Mouse (Mus musculus) embryonic facial prominence, embryonic 13.5 days (tissue): ENCODE results near the gene Kcnmb4. TPM values are rescaled to one million over a fixed set of nuclear protein-coding genes. Genes with fewer than 3 reads are reported as not detected.
A peak's percentile ranks its signal among the peaks of the same experiment; 100 is the strongest.

Source experiments
- ATAC-seq: fragments of 200-750 bp; cut with Nextera tagmentation; 2 replicates; pipeline ENCODE4 v1.8.0; 2017; ENCODE audit warnings: low read depth; ENCODE audit not compliant: insufficient number of reproducible peaks, insufficient read depth, low FRiP score, low TSS enrichment
- H3K27ac ChIP-seq: fragments of 300-500 bp; sonication (generic); 2 replicates; pipeline ENCODE4 v1.5.1; 2015; ENCODE audit warnings: moderate library complexity, mild to moderate bottlenecking, inconsistent platforms
- H3K27me3 ChIP-seq: fragments of 300-500 bp; sonication (generic); 2 replicates; pipeline ENCODE4 v1.6.1; 2015; ENCODE audit warnings: mild to moderate bottlenecking, inconsistent platforms
- H3K36me3 ChIP-seq: fragments of 300-500 bp; sonication (generic); 2 replicates; pipeline ENCODE4 v1.6.1; 2015; ENCODE audit warnings: mild to moderate bottlenecking, inconsistent platforms
- H3K4me1 ChIP-seq: fragments of 300-500 bp; sonication (generic); 2 replicates; pipeline ENCODE4 v1.6.1; 2015; ENCODE audit warnings: inconsistent platforms
- H3K4me2 ChIP-seq: fragments of 300-500 bp; sonication (generic); 2 replicates; pipeline ENCODE4 v1.6.1; 2015; ENCODE audit warnings: moderate library complexity, mild to moderate bottlenecking, inconsistent platforms
- H3K4me3 ChIP-seq: fragments of 300-500 bp; sonication (generic); 2 replicates; pipeline ENCODE4 v1.5.1; 2015; ENCODE audit warnings: mild to moderate bottlenecking, inconsistent platforms
- H3K9ac ChIP-seq: fragments of 300-500 bp; sonication (generic); 2 replicates; pipeline ENCODE4 v1.6.1; 2015; ENCODE audit warnings: mild to moderate bottlenecking, inconsistent platforms
- H3K9me3 ChIP-seq: fragments of 300-500 bp; sonication (generic); 2 replicates; pipeline ENCODE4 v1.6.1; 2016; ENCODE audit warnings: inconsistent platforms
- WGBS: fragments of 180-500 bp; shearing (Covaris S2); methylation state at CpG from one replicate; pipeline ENCODE4 v1.1.7; 2015; ENCODE audit warnings: mixed read lengths; 5-methylcytosine and 5-hydroxymethylcytosine counted together
- polyA plus RNA-seq: library from polyadenylated mRNA; unstranded; fragments of >200 nt; fragmentation: Nextera tagmentation; extraction: Ambion mirVana; gene quantifications from 2 replicates; pipeline ENCODE4 v1.2.1, GENCODE M21; 2015

The Kcnmb4 gene
- polyA plus RNA-seq, 1 experiment from 2014 or later: 14.7 TPM

- H3K27ac ChIP-seq: 0 out of 2 replicates have a peak overlapping the region, but pooled peaks have one; percentile 22
- WGBS: 51% methylated on average over 6 of the region's 6 CpGs
- no peak overlapping the region for H3K4me3 ChIP-seq
- no peak overlapping the region for H3K9ac ChIP-seq
- H3K27me3 ChIP-seq: no peaks in the 10 kb centered on the region
- no peaks in the 10 kb centered on the region for H3K4me1 ChIP-seq
- H3K36me3 ChIP-seq: no peaks in the 10 kb centered on the region
- no peak for ATAC-seq
- no peak overlapping the region for H3K4me2 ChIP-seq
- H3K9me3 ChIP-seq: no peaks in the 10 kb centered on the region
Measured at GRCm38 (mm10) chr10:116370991-116371725, 102.5 kb downstream of the Kcnmb4 start.

Other genes with a start within 250 kb of the Kcnmb4 start
- 2.7 and 2.8 TPM in 2 replicates for gene Ptprb, start 198.4 kb downstream of the Kcnmb4 start, polyA plus RNA-seq
- gene Cnot2, start 107.6 kb upstream of the Kcnmb4 start, polyA plus RNA-seq: 120 and 125 TPM in 2 replicates